Mouse (Mus musculus): ENCODE results near the gene Lypd4.

Gene Lypd4

GRCm38 (mm10) chr7:24887096-24887495 lies 17.4 kb upstream of the Lypd4 start:
- no peak for DNase-seq (ENCODE audit: low read depth)

DNA sequence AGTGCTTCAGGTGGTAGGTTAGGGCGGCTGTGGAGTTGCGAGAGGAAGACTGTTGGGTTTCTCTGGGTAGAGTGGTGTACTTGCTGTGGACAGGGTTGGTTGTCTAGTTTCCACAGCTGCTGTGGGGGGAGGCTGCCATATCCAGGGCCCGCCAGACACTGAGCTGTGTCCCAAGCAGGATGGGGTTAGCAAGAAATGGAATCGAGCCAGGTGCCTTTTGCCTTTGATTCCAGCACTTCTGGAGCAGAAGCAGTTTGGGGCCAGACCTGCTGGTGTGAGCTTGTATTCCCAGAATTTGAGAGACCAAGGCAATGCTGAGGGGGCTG lies 16.5 kb upstream of the Lypd4 start:
- peak; percentile 53 for DNase-seq (ENCODE audit: low read depth)

DNA sequence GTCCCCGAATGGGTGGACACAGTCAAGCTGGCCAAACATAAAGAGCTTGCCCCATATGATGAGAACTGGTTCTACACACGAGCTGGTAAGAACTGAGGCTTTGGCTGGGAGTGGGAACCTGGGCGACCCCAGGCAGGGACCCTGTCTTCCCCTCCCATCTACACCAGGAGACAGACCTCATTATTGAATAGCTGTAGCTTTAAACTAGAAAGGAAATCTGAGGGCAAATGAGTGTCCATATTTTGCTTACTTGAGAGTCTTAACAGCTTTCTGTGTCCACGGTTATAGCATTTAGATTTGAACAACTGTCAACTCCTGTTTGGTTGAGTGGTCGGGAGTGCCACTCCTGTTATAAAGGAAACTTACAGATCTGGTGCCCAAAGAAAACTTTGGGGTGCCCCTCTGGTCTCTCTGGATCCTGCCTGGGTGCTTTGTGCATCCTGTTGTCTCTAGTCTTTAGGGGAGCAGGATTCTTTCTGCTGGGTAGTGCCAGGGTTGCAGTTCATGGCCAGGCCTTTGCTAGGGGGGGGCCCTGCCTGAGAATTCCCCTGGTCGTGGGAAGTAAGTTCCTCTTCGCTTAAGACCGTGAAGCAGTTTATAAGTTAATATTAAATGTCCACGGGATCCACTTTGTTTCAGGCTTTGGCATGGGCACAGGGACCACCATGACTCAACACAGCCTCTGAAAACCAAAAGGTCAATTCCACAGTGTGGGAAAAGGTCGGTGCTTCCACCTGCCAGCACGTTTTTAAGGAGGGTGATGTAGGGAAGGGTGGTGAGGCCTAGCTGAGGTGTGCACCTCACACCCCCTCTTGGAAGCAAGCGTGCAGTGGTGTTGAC lies 15.9 kb upstream of the Lypd4 start:
- peak; percentile 33 for DNase-seq (ENCODE audit: low read depth)

GRCm38 (mm10) chr7:24884693-24885291 lies 15.1 kb upstream of the Lypd4 start:
- DNase-seq (ENCODE audit: low read depth): peak; percentile 50

- DNase-seq (ENCODE audit: low read depth): peak; percentile 100
Measured at GRCm38 (mm10) chr7:24883896-24884692, 14.4 kb upstream of the Lypd4 start, which contains the start of gene Rps19. TSS of gene Rps19 (plus strand) at chr7:24884371.

- DNase-seq (ENCODE audit: low read depth): no peak
Measured at GRCm38 (mm10) chr7:24882416-24883199, 12.9 kb upstream of the Lypd4 start.

GRCm38 (mm10) chr7:24879620-24880019 lies 9.9 kb upstream of the Lypd4 start:
- DNase-seq (ENCODE audit: low read depth): no peak

DNA sequence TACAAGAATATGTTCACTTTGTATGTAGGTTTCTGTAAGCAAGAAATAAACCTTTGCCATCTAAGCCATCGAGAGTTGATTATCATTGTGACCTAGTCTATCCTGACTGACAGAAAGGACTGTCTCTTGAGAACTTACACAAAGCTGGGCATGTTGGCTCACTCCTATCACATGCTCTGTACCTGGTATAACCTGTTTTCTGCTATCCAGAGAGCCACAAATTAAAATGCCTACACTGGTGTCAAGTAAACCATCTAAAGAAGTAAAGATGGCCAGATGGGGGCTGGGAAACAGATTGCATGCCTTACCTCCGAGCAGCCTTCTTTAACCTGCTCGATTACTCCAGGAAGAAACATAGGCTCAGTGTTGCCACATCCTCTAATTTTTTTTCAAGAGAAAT lies 7.8 kb upstream of the Lypd4 start:
- no peak for DNase-seq (ENCODE audit: low read depth)

- DNase-seq (ENCODE audit: low read depth): no peak
Measured at GRCm38 (mm10) chr7:24869080-24869479, 661 bp downstream of the Lypd4 start.

DNA sequence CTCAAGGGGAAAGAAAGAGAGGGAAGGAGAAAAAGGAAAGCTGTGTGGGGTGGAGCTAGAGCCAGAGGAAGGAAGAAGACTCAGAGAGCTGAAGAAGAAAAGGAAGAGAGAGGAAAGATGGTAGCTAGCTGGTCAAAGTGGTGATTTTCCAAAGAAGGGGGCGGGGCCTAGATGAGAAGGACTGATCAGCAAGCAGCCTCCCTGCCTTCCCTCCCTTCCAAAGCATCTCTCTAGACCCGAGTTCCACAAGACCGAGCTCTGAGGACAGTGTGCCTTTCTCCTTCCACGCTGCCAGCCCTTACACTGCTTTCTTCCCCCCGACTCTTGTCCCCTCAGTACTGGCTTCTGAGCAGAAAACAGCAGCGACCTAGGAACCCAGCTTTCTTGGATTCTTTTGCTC lies 5.6 kb downstream of the Lypd4 start:
- DNase-seq (ENCODE audit: low read depth): peak; percentile 34

GRCm38 (mm10) chr7:24862853-24863252 lies 6.9 kb downstream of the Lypd4 start:
- DNase-seq (ENCODE audit: low read depth): no peak

- no peak for DNase-seq (ENCODE audit: low read depth)
Measured at GRCm38 (mm10) chr7:24861913-24862312, 7.8 kb downstream of the Lypd4 start, which contains the start of gene Gm9844. TSS of gene Gm9844 (plus strand) at chr7:24862213.

DNA sequence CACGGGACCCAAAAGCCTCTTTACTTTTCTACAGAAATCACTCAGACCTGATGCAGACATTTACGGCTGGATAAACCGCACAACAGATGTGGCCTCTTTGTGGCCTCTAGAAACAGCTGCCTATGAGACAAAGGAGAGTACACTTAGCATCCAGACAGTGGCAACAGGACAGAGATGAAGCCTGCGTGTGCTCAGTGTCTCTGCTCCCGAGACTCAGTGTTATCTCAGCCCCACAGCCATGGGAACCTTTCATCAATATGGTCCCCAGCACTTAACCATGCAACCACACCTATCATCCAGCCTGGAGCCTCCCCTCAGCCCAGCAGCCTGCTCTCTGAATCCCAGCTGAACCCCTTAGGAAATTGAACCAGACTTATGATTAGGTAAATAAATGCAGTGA lies 10.5 kb downstream of the Lypd4 start:
- no peak for DNase-seq (ENCODE audit: low read depth)

- no peak for DNase-seq (ENCODE audit: low read depth)
Measured at GRCm38 (mm10) chr7:24856460-24857120, 13.2 kb downstream of the Lypd4 start.

DNA sequence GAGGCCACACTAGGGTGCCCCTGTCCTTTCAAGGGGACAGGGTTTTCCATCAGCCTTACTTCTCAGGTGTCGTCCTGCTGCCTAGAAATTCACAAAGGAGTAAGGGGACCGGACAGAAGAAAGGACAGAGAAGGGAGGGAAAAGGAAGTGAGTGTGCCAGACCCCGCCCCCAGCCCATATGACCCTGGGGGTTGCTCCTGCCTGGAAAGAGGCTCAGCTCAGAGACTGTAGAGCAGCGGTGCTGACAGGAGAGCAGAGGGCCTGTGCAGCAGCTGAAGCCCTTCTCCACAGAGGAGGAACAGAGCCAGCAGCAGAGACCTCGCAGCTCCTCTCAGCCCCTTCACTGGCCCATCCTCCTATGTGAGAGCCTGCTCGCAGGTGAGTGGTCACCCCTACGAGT lies 16.0 kb downstream of the Lypd4 start:
- DNase-seq (ENCODE audit: low read depth): peak; percentile 29

GRCm38 (mm10) chr7:24853233-24853563 lies 16.5 kb downstream of the Lypd4 start:
- peak; percentile 17 for DNase-seq (ENCODE audit: low read depth)

- DNase-seq (ENCODE audit: low read depth): peak; percentile 29
Measured at GRCm38 (mm10) chr7:24852557-24853232, 17.0 kb downstream of the Lypd4 start.

DNA sequence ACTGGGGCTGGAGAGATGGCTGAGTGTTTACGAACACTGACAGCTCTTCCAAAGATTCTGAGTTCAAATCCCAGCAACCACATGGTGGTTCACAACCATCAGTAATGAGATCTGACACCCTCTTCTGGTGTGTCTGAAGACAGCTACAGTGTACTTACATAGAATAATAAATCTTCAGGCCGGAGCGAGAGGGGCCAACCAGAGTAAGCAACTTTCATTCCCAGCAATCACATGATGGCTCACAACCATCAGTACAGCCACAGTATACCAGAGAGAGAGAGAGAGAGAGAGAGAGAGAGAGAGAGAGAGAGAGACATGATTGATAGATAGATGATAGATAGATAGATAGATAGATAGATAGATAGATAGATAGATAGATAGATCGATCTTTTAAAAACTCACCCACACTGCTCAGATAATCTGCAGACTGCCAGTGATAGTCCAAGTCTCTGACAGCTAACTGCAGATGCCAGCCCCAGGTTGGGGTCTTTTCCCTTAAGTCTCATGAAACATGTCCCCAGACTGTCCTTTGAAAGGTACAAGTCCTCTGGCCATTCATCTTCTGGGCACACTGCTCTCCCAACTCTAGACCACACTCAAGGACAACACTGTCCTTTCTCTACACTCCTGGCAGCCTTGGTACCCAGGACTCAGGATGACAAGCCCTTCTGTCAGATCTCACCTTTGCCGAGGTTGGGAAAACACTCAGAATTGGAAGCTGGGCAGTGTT lies 18.0 kb downstream of the Lypd4 start:
- no peak for DNase-seq (ENCODE audit: low read depth)

- DNase-seq (ENCODE audit: low read depth): peak; percentile 85
Measured at GRCm38 (mm10) chr7:24850899-24851303, 18.8 kb downstream of the Lypd4 start.

- peak; percentile 38 for DNase-seq (ENCODE audit: low read depth)
Measured at GRCm38 (mm10) chr7:24850162-24850561, 19.6 kb downstream of the Lypd4 start.
